Mouse (Mus musculus): ENCODE data around the gene Col6a6. TPM values are rescaled to one million over a fixed set of nuclear protein-coding genes. Genes with fewer than 3 reads are reported as not detected.

Col6a6 gene
- polyA plus RNA-seq, 1 experiment from 2014 or later: 0.09 TPM

DNA sequence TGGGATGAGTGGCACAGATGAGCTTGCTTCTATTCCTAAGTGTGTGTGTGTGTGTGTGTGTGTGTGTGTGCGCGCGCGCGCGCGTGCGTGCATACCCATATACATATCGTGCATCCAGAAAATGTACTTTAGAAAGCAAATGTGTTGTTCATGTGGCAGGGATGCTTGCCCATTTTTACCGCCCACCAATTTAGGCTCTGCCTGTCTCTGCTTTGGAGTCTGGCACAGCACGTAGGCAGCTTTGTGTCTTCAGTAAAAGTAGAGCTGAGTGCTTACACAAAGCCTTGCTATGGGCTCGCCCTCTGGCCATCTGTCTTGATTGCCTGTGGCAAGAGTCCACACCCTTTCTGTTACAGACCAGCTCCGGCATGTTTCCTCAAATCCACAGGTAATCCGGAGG lies 135.5 kb downstream of the Col6a6 start:
- no peak for ATAC-seq (ENCODE audit: low FRiP score)
- DNase-seq (ENCODE audit: low spot score): no peak
- Histone ChIP-seq H3K36me3 (ENCODE audit: control insufficient read depth, insufficient read depth, low read length) (no peaks in the 10 kb centered on the region), H3K27ac (ENCODE audit: low read depth, low read length) (no peak overlapping the region), H3K4me2 (replicated peaks; ENCODE audit: low read depth, low read length) (no peak overlapping the region), H3K4me1 (replicated peaks; ENCODE audit: control insufficient read depth, insufficient read depth, low read length) (no peaks in the 10 kb centered on the region), H3K4me3 (ENCODE audit: low read depth, low read length) (no peak overlapping the region), H3K9ac (ENCODE audit: low read depth, low read length) (no peak overlapping the region), H3K9me3 (ENCODE audit: control insufficient read depth, low read length) (no peaks in the 10 kb centered on the region), H3K27me3 (ENCODE audit: control insufficient read depth, insufficient read depth, low read length) (no peaks in the 10 kb centered on the region)
- WGBS: 94% methylated on average over 14 of the region's 14 CpGs

DNA sequence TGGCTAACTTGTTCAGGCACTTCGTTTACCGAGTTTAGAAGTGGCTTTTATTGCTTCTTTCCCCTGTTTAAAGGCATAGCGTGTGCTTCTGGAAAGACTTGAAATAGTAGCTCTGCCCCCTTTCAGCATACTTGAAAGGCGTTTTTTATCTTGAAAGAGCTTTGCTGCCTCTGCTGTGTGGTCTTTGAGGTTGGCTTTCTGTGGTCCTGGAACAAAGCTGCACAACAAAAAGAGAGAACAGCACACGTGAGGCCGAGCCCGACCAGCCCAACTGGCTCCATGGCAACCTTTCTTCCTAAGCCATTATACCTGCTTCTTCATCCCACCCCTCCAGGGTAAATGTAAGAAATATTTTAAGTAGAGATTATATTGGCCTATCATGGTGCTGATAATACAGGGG lies 138.5 kb downstream of the Col6a6 start:
- no peak for ATAC-seq (ENCODE audit: low FRiP score)
- Histone ChIP-seq H3K27me3 (ENCODE audit: control insufficient read depth, insufficient read depth, low read length) (no peaks in the 10 kb centered on the region), H3K27ac (ENCODE audit: low read depth, low read length) (no peak overlapping the region), H3K36me3 (ENCODE audit: control insufficient read depth, insufficient read depth, low read length) (peaks cover 3% of the 10 kb centered on the region; the same call in 1 of the 2 replicates), H3K4me3 (ENCODE audit: low read depth, low read length) (no peak overlapping the region), H3K9me3 (ENCODE audit: control insufficient read depth, low read length) (no peaks in the 10 kb centered on the region), H3K9ac (ENCODE audit: low read depth, low read length) (no peak overlapping the region), H3K4me2 (replicated peaks; ENCODE audit: low read depth, low read length) (no peak overlapping the region), H3K4me1 (replicated peaks; ENCODE audit: control insufficient read depth, insufficient read depth, low read length) (no peaks in the 10 kb centered on the region)
- no peak for DNase-seq (ENCODE audit: low spot score)
- WGBS: 51% methylated on average over 7 of the region's 7 CpGs

GRCm38 (mm10) chr9:105684549-105685165 lies 143.3 kb downstream of the Col6a6 start:
- no peak overlapping the region for H3K4me3 ChIP-seq (ENCODE audit: low read depth, low read length)
- no peak overlapping the region for H3K9ac ChIP-seq (ENCODE audit: low read depth, low read length)
- no peak for ATAC-seq (ENCODE audit: low FRiP score)
- no peak overlapping the region for H3K27ac ChIP-seq (ENCODE audit: low read depth, low read length)
- H3K36me3 ChIP-seq (ENCODE audit: control insufficient read depth, insufficient read depth, low read length): peaks cover 3% of the 10 kb centered on the region; the same call in 1 of the 2 replicates
- H3K9me3 ChIP-seq (ENCODE audit: control insufficient read depth, low read length): no peaks in the 10 kb centered on the region
- H3K4me2 ChIP-seq (replicated peaks; ENCODE audit: low read depth, low read length): no peak overlapping the region
- WGBS: 93% methylated on average over 13 of the region's 13 CpGs
- DNase-seq (ENCODE audit: low spot score): no peak
- no peaks in the 10 kb centered on the region for H3K27me3 ChIP-seq (ENCODE audit: control insufficient read depth, insufficient read depth, low read length)
- no peaks in the 10 kb centered on the region for H3K4me1 ChIP-seq (replicated peaks; ENCODE audit: control insufficient read depth, insufficient read depth, low read length)

- ATAC-seq (ENCODE audit: low FRiP score) (0 out of 2 replicates have a peak, but pooled peaks have one; percentile 25), DNase-seq (ENCODE audit: low spot score) (no peak)
- peaks cover 5% of the 10 kb centered on the region; the same call in 1 of the 2 replicates for H3K36me3 ChIP-seq (ENCODE audit: control insufficient read depth, insufficient read depth, low read length)
- no peak overlapping the region for H3K4me2 ChIP-seq (replicated peaks; ENCODE audit: low read depth, low read length)
- 89% methylated on average over 7 of the region's 7 CpGs for WGBS
- no peak overlapping the region for H3K9ac ChIP-seq (ENCODE audit: low read depth, low read length)
- H3K4me1 ChIP-seq (replicated peaks; ENCODE audit: control insufficient read depth, insufficient read depth, low read length): no peaks in the 10 kb centered on the region
- H3K27me3 ChIP-seq (ENCODE audit: control insufficient read depth, insufficient read depth, low read length): no peaks in the 10 kb centered on the region
- H3K27ac ChIP-seq (ENCODE audit: low read depth, low read length): 0 out of 2 replicates have a peak overlapping the region, but pooled peaks have one; percentile 42
- H3K4me3 ChIP-seq (ENCODE audit: low read depth, low read length): no peak overlapping the region
- H3K9me3 ChIP-seq (ENCODE audit: control insufficient read depth, low read length): no peaks in the 10 kb centered on the region
Observed at GRCm38 (mm10) chr9:105681386-105681785, 146.6 kb downstream of the Col6a6 start.

DNA sequence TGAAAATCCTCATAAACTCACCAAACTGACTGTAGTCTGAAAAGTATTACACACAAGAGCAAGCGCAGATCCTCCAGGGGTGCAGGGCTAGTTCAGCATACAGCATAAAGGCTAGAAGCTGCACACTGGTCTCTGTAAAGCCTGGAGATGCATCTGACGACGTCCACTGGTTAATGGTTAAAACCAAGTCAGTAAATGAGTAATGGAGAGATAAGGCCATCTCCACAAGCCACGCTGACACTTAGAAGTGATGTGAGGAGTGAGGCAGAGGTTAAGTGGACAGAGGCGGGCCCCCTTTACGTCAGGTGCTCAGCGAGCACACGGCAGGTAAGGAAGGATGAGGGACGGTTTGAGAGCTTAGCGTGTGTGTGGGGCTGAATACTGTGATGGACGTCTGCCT lies 152.0 kb downstream of the Col6a6 start:
- Histone ChIP-seq H3K4me3 (ENCODE audit: low read depth, low read length) (no peak overlapping the region), H3K9ac (ENCODE audit: low read depth, low read length) (no peak overlapping the region), H3K27ac (ENCODE audit: low read depth, low read length) (no peak overlapping the region), H3K4me2 (replicated peaks; ENCODE audit: low read depth, low read length) (no peak overlapping the region), H3K4me1 (replicated peaks; ENCODE audit: control insufficient read depth, insufficient read depth, low read length) (no peaks in the 10 kb centered on the region), H3K27me3 (ENCODE audit: control insufficient read depth, insufficient read depth, low read length) (no peaks in the 10 kb centered on the region), H3K9me3 (ENCODE audit: control insufficient read depth, low read length) (no peaks in the 10 kb centered on the region), H3K36me3 (ENCODE audit: control insufficient read depth, insufficient read depth, low read length) (peaks cover 5% of the 10 kb centered on the region; the same call in 1 of the 2 replicates)
- DNase-seq (ENCODE audit: low spot score) (no peak), ATAC-seq (ENCODE audit: low FRiP score) (no peak)
- WGBS: 85% methylated on average over 11 of the region's 11 CpGs

- 91% methylated on average over 2 of the region's 2 CpGs for WGBS
- Histone ChIP-seq H3K4me2 (replicated peaks; ENCODE audit: low read depth, low read length) (no peak overlapping the region), H3K36me3 (ENCODE audit: control insufficient read depth, insufficient read depth, low read length) (no peaks in the 10 kb centered on the region), H3K9ac (ENCODE audit: low read depth, low read length) (no peak overlapping the region), H3K27ac (ENCODE audit: low read depth, low read length) (no peak overlapping the region), H3K4me1 (replicated peaks; ENCODE audit: control insufficient read depth, insufficient read depth, low read length) (no peaks in the 10 kb centered on the region), H3K9me3 (ENCODE audit: control insufficient read depth, low read length) (no peaks in the 10 kb centered on the region), H3K4me3 (ENCODE audit: low read depth, low read length) (no peak overlapping the region), H3K27me3 (ENCODE audit: control insufficient read depth, insufficient read depth, low read length) (no peaks in the 10 kb centered on the region)
- ATAC-seq (ENCODE audit: low FRiP score) (no peak), DNase-seq (ENCODE audit: low spot score) (no peak)
Observed at GRCm38 (mm10) chr9:105672032-105672431, 155.9 kb downstream of the Col6a6 start.

DNA sequence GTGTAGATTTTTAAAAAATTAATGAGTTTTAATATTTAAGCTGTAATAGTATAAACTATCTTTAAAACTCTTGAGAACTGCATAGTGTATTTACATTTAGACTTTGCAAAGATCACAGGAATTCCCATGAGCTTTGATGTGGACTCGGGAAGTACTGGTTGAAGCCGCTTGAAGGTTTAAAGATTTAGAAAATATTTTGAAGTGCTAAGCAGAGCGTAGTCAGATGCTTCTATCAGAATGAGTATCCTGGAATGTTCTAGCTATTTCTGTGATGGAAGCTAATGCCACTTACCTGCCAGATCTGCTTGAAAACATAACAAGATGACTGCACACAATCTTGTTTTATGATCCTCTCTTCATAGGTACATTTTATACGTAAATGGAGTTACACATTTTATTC lies 157.0 kb downstream of the Col6a6 start:
- 0 out of 2 replicates have a peak, but pooled peaks cover 2% of the 10 kb centered on the region for H3K36me3 ChIP-seq (ENCODE audit: control insufficient read depth, insufficient read depth, low read length)

GRCm38 (mm10) chr9:105665269-105665668 lies 162.7 kb downstream of the Col6a6 start:
- H3K4me2 ChIP-seq (replicated peaks; ENCODE audit: low read depth, low read length): no peak overlapping the region
- no peak overlapping the region for H3K9ac ChIP-seq (ENCODE audit: low read depth, low read length)
- no peaks in the 10 kb centered on the region for H3K27me3 ChIP-seq (ENCODE audit: control insufficient read depth, insufficient read depth, low read length)
- DNase-seq (ENCODE audit: low spot score): no peak
- 0 out of 2 replicates have a peak, but pooled peaks cover 2% of the 10 kb centered on the region for H3K36me3 ChIP-seq (ENCODE audit: control insufficient read depth, insufficient read depth, low read length)
- H3K27ac ChIP-seq (ENCODE audit: low read depth, low read length): no peak overlapping the region
- 89% methylated on average over 7 of the region's 7 CpGs for WGBS
- H3K4me1 ChIP-seq (replicated peaks; ENCODE audit: control insufficient read depth, insufficient read depth, low read length): no peaks in the 10 kb centered on the region
- H3K9me3 ChIP-seq (ENCODE audit: control insufficient read depth, low read length): no peaks in the 10 kb centered on the region
- no peak overlapping the region for H3K4me3 ChIP-seq (ENCODE audit: low read depth, low read length)
- ATAC-seq (ENCODE audit: low FRiP score): no peak

More for the DNA sequence above, 157.0 kb downstream of the Col6a6 start:
- WGBS: 91% methylated on average over 4 of the region's 4 CpGs
- Histone ChIP-seq H3K9ac (ENCODE audit: low read depth, low read length) (no peak overlapping the region), H3K4me3 (ENCODE audit: low read depth, low read length) (no peak overlapping the region), H3K4me2 (replicated peaks; ENCODE audit: low read depth, low read length) (no peak overlapping the region), H3K9me3 (ENCODE audit: control insufficient read depth, low read length) (no peaks in the 10 kb centered on the region), H3K4me1 (replicated peaks; ENCODE audit: control insufficient read depth, insufficient read depth, low read length) (no peaks in the 10 kb centered on the region), H3K27me3 (ENCODE audit: control insufficient read depth, insufficient read depth, low read length) (no peaks in the 10 kb centered on the region), H3K27ac (ENCODE audit: low read depth, low read length) (no peak overlapping the region)
- DNase-seq (ENCODE audit: low spot score) (no peak), ATAC-seq (ENCODE audit: low FRiP score) (no peak)

GRCm38 (mm10) chr9:105659877-105660276 lies 168.1 kb downstream of the Col6a6 start:
- Histone ChIP-seq H3K9ac (ENCODE audit: low read depth, low read length) (no peak overlapping the region), H3K9me3 (ENCODE audit: control insufficient read depth, low read length) (no peaks in the 10 kb centered on the region), H3K36me3 (ENCODE audit: control insufficient read depth, insufficient read depth, low read length) (no peaks in the 10 kb centered on the region), H3K4me3 (ENCODE audit: low read depth, low read length) (no peak overlapping the region), H3K27ac (ENCODE audit: low read depth, low read length) (0 out of 2 replicates have a peak overlapping the region, but pooled peaks have one; percentile 17), H3K4me1 (replicated peaks; ENCODE audit: control insufficient read depth, insufficient read depth, low read length) (no peaks in the 10 kb centered on the region), H3K4me2 (replicated peaks; ENCODE audit: low read depth, low read length) (no peak overlapping the region), H3K27me3 (ENCODE audit: control insufficient read depth, insufficient read depth, low read length) (no peaks in the 10 kb centered on the region)
- 82% methylated on average over 6 of the region's 6 CpGs for WGBS
- no peak for ATAC-seq (ENCODE audit: low FRiP score)
- DNase-seq (ENCODE audit: low spot score): no peak
